Mouse (Mus musculus) cortical plate, adult 2 months (tissue): ENCODE results near the gene Bcr.

ENCODE experiments used
- CTCF ChIP-seq: fragments of 200-500 bp; IDR thresholded peaks from 2 replicates; pipeline ENCODE4 v1.5.1; 2011; ENCODE audit warnings: mild to moderate bottlenecking, control low read depth, low read length; ENCODE audit not compliant: insufficient read depth; ENCODE audit errors: extremely low read depth
- POLR2A ChIP-seq: fragments of 200-500 bp; IDR thresholded peaks from 2 replicates; pipeline ENCODE4 v1.6.1; 2011; ENCODE audit warnings: mild to moderate bottlenecking, low read length, control low read depth; ENCODE audit not compliant: insufficient read depth; ENCODE audit errors: extremely low read depth

- no peak for TF ChIP-seq CTCF
- no peak for TF ChIP-seq POLR2A
Observed at GRCm38 (mm10) chr10:75231876-75232275, 171.5 kb downstream of the Bcr start.
